Mouse (Mus musculus): Measurements from ENCODE around the gene Lrrc63.

DNA sequence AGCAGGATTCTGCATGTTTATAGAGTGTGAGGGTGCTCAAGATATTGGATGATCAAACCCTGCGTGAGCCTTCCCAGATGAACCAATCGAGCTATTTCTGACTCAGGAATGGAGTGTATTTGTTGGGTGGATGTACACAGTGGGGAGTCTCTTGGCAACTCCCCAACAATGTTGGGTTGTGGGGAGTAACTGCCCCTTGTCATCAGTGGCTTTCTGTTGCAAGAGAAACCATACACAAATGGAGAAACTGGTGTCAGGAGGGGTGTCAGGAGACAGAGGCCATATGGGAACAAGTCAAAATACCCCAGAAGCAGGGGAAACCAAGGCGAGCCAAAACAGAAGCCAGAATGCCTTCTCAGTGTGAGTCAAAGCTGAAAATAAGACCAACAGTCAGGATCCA lies 20.5 kb upstream of the Lrrc63 start:
- no peak for TF ChIP-seq CHD2 (IDR thresholded peaks at IDR 0.05; ENCODE audit: low read depth, low read length)
- no peak for TF ChIP-seq HCFC1 (IDR thresholded peaks at IDR 0.05; ENCODE audit: borderline replicate concordance, insufficient read depth, low read length)
